Mouse (Mus musculus): ENCODE data around the gene C1ql2.

The C1ql2 gene

GRCm38 (mm10) chr1:120389734-120390133 lies 49.4 kb downstream of the C1ql2 start:
- no peak for DNase-seq (ENCODE audit: low spot score)

GRCm38 (mm10) chr1:120390336-120390735 lies 50.0 kb downstream of the C1ql2 start:
- no peak for DNase-seq (ENCODE audit: low spot score)
